Mouse (Mus musculus) spleen, adult 2 months (tissue): ENCODE data around the gene Edem1.

Source experiments
- CTCF ChIP-seq: fragments of 200-500 bp; IDR thresholded peaks from 2 replicates; pipeline ENCODE4 v1.5.1; 2011; ENCODE audit warnings: mild to moderate bottlenecking, inconsistent platforms; ENCODE audit not compliant: insufficient read depth, insufficient read length, insufficient replicate concordance; ENCODE audit errors: extremely low read depth
- POLR2A ChIP-seq: fragments of 200-500 bp; IDR thresholded peaks from 2 replicates; pipeline ENCODE4 v1.6.1; 2011; ENCODE audit warnings: low read depth, low read length, inconsistent platforms

DNA sequence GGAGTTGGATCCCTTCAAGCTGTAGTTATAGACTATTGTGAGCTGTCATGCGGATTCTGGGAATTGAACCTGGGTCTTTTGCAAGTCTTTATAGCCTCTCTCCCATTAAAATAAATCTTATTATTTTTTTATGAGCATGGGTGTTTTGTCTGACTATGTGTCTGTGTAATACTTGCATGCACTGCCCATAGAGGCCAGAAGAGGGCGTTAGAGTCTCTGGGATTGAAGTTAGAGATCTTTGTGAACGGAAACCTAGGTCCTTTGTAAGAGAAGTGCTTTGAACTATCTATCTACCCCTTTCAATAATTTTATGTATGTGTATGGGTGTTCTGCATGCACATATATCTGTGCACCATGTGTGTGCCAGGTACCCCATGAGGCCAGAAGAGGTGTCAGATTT, 21.0 kb upstream of the Edem1 start:
- TF ChIP-seq CTCF (no peak), POLR2A (no peak)
